Mouse (Mus musculus): Measurements from ENCODE around the gene Ripply3. TPM values are rescaled to one million over a fixed set of nuclear protein-coding genes. Genes with fewer than 3 reads are reported as not detected.

The Ripply3 gene
- total RNA-seq, 2 experiments from 2014 or later = not detected

DNA sequence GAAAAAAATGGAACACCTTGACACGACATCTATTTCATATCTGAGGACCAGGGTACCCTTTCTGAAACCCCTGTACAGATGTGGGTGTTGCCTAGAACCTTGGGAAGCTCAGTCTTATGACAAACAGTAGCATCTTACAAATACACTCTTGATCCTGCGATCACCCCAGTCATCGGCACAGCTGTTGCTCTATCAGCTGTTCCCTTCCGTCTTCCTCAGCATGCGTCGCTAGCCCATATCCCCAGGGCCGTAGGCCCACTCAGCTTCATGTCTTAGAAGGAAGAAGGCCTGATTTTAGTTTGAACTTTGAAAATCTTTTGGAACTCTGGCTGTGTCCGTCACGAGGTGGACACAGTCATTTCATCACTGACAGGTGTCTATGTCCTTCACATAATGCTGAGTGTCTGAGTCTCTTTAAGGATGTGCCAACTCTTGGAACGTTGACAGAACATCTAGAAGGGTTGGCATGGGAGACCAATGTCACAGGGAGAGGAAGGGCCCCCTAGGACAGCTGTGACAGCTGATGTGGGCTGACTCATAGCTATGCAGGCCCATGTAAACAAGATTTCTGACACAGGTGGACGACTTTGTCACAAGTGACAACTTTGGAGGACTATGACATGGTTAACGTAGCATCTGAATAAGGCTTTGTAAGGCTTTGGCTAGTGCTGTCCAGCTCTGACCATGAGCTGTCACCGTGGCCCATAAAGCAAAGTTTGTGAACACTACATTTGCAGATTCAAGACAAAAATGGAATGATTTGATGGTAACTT lies 32.5 kb downstream of the Ripply3 start:
- DNase-seq = no peak

DNA sequence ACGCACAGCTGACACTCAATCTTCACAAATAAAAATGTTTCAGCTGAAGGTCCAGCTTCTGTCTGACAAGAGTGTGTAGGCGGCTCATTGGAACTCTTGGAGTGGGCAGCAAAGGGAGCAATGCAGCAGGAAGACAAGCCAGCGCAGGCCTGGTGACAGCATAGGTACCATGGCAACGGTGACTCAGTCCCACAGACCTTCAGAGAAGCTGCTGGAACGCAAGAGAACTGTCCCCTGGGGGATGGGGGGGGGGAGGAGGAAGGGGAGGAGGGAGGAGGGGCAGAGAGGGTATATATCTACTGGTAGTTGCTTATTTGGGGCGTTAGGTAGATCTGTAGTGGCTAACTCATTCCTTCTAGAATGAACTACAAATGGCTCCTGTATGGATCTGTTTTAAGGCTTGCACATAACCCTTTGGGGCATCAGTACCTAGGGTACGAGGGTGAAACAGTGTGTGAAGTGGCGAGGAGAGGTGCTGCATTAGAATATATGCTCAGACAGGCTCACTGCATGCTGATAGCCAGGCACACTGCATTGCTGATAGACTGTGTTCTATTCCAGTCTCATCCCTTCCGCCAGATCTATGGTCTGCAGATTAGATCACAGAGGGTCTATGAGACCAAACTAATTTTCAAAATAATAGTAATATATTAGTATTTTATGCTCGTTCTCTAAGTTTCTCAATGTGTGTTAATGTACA lies 34.1 kb downstream of the Ripply3 start:
- DNase-seq = peak; percentile 69 to 72

- no peak for DNase-seq
Measured at GRCm38 (mm10) chr16:94363814-94364213, 35.6 kb downstream of the Ripply3 start.

DNA sequence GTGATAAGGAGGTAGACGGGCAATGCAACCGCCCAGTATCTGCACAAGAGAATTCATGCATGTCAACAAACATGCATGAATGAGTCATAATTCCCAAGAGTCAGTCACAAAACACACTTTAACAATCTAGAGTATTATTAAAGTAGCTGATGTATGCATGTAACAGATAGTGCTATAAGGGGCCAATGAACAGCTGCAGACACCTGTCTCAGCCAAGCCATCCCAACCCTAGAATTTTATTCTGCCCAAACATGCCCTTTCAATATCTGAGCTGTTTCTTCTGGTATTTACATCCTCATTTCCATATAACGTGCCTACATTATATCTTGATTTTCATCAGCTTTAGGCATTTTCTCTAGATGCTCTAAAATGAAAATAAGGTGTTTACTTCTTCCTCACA lies 37.2 kb downstream of the Ripply3 start:
- no peak for DNase-seq

GRCm38 (mm10) chr16:94369596-94370172 lies 41.5 kb downstream of the Ripply3 start:
- no peak for DNase-seq

DNA sequence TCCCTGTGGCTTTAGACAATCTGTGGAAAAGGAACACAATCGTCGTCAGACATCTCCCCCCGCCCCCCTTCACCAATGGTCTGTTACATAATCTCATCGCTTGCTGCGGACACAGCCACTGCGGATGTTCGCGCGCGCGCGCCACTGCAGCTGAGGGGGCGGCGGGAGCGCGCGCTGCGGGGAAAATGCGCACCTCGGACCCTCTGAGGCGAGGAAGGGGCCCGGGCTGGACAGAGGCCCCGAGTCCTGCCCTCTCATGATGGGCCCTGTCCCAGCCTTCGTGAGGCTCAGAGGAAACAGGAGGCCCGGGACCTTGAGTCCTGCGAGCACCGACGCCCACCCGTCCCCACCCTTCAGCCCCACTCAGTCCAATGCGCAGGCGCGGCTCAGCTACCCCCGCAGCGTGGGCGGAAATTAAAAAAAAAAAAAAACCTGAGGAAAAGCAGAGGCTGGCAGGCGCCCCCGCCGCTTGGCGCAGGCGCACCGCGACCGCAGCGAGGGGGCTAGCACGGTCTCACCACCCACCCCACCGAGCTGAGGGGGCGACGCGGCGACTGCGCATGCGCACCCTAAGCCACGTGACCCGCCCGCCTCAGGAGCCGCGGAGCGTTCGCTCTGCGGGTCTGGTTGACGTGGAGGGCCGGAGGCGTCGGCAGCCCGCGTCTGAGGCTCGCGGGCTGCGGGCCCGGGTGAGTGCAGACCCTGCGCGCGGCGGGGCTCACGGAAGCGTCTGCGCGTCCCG lies 42.1 kb downstream of the Ripply3 start, which contains the start of gene Ttc3:
TSS of gene Ttc3 (plus strand) at position 446 of the 742 bp plus-strand sequence.
- peak; percentile 96 to 97 for DNase-seq

DNA sequence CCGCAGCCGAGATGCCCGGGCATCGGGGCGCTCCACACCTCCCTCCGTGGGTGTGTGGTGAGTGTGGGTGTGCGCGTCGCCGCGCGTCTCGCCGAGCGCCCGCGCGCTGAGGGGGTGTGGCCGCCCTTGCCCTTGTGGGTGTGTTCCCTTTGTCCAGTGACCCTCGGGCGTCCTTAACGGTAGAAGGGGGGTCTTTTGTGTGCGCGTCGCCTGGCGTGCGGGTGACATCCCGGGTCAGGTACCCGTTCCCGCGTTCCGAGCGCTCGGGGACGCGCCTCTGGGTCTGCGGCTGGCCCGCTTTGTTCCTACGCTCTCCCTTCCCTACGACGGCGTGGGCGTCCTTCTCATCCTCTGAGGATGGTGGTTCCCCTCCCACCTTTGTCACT lies 42.7 kb downstream of the Ripply3 start:
- DNase-seq = peak in 1 of 2 experiments; percentile 59

- peak; percentile 57 to 60 for DNase-seq
Measured at GRCm38 (mm10) chr16:94371301-94371931, 43.2 kb downstream of the Ripply3 start, which contains the start of gene Pigp. TSS of gene Pigp (minus strand) at chr16:94371842.

DNA sequence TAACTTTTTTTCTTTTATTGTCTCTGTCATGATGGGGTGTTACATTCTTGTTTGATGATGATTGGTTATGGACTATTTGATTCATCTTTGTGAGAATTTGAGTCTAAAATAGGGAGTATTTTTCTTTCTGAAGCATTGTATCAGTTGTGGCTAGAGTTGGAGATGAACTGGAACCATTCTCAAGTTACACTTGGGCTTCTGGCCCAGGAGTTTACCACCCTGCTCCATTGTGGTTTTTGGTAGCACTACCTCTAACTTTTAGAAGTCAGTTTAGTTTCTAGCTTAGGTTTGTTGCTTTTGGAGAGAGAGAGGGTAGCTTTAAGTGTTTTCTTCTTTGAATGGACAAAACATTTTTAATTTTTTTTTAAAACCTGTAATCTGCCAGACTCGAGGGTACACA lies 51.2 kb downstream of the Ripply3 start:
- DNase-seq = no peak

GRCm38 (mm10) chr16:94383277-94383676 lies 55.1 kb downstream of the Ripply3 start:
- DNase-seq = no peak

Other genes starting within 250 kb of the Ripply3 start
- gene Sim2, start 243.5 kb upstream of the Ripply3 start, total RNA-seq (2021) = under 1 TPM; 0.07 to 0.33 TPM
- 10 to 100 TPM; 12.8 to 13.0 TPM for gene Hlcs, start 14.8 kb upstream of the Ripply3 start, total RNA-seq (2021)
- gene Ttc3, start 42.2 kb downstream of the Ripply3 start, total RNA-seq (2021) = 100 to 1,000 TPM; 806 to 836 TPM
- 10 to 100 TPM; 32.3 to 39.3 TPM for gene Pigp, start 43.4 kb downstream of the Ripply3 start, total RNA-seq (2021)
- 10 to 100 TPM; 34.8 to 35.3 TPM for gene Vps26c, start 198.4 kb downstream of the Ripply3 start, total RNA-seq (2021)
- 10 to 100 TPM; 82.8 to 88.3 TPM for gene Dyrk1a, start 241.6 kb downstream of the Ripply3 start, total RNA-seq (2021)